Mouse (Mus musculus) testis, adult 2 months (tissue): ENCODE data around the gene Abhd11.
A peak's percentile ranks its signal among the peaks of the same experiment; 100 is the strongest.

Source experiments
- CTCF ChIP-seq: fragments of 200-500 bp; IDR thresholded peaks from 2 replicates; pipeline ENCODE4 v1.5.1; 2012; ENCODE audit warnings: low read depth, mild to moderate bottlenecking, inconsistent platforms, low read length, moderate library complexity; ENCODE audit not compliant: control insufficient read depth, insufficient read depth, insufficient replicate concordance
- POLR2A ChIP-seq: fragments of 200-500 bp; IDR thresholded peaks from 2 replicates; pipeline ENCODE4 v1.6.1; 2012; ENCODE audit warnings: low read depth, mild to moderate bottlenecking, inconsistent platforms, low read length, moderate library complexity; ENCODE audit not compliant: control insufficient read depth

- peak; percentile 99 for TF ChIP-seq CTCF
- TF ChIP-seq POLR2A: no peak
These were observed 6.5 kb downstream of the Abhd11 start for GRCm38 (mm10) chr5:135015497-135015896.
